Mouse (Mus musculus) G1E (cell line): ENCODE data around the gene Rfxank.

Source experiments
- CTCF ChIP-seq: IDR thresholded peaks from 2 replicates; pipeline ENCODE4 v1.5.1; 2012; ENCODE audit warnings: low read depth, low read length, inconsistent platforms, mixed read lengths
- GATA1 ChIP-seq: IDR thresholded peaks from 2 replicates; pipeline ENCODE4 v1.6.1; 2012; ENCODE audit warnings: borderline replicate concordance, low read length, inconsistent platforms, mixed read lengths
- GATA2 ChIP-seq: IDR thresholded peaks from 2 replicates; pipeline ENCODE4 v1.6.1; 2012; ENCODE audit warnings: low read depth, low read length, inconsistent platforms, borderline replicate concordance
- POLR2AphosphoS5 ChIP-seq: IDR thresholded peaks from 2 replicates; pipeline ENCODE4 v1.6.1; 2012; ENCODE audit warnings: low read depth, low read length, inconsistent platforms; ENCODE audit not compliant: insufficient replicate concordance
- TAL1 ChIP-seq: conservative IDR thresholded peaks from 2 replicates; pipeline ENCODE4 v1.6.1; 2012; ENCODE audit warnings: low read depth, low read length, inconsistent platforms, mixed read lengths

- TF ChIP-seq CTCF (no peak), TAL1 (no peak), GATA1 (no peak), POLR2AphosphoS5 (no peak), GATA2 (no peak)
These were observed 11.2 kb upstream of the Rfxank start for GRCm38 (mm10) chr8:70150158-70150557.
